Mouse (Mus musculus) CH12.LX (cell line): Measurements from ENCODE around the gene 1700001J03Rik.

Source experiments
- CTCF ChIP-seq, 2 experiments: IDR thresholded peaks in 1 of 2; conservative IDR thresholded peaks in 1 of 2; 2 replicates each; pipeline ENCODE4 v1.5.1; 2011 to 2012; ENCODE audit warnings: low read depth in 2 of 2, low read length in 2 of 2, improper control_type of control experiment in 1 of 2, inconsistent platforms in 1 of 2, mild to moderate bottlenecking in 1 of 2, moderate library complexity in 1 of 2
- IRF4 ChIP-seq: IDR thresholded peaks from 2 replicates; pipeline ENCODE4 v1.6.1; 2014; ENCODE audit warnings: low read depth, mild to moderate bottlenecking, inconsistent platforms, low read length, improper control_type of control experiment
- USF1 ChIP-seq: IDR thresholded peaks from 2 replicates; pipeline ENCODE4 v1.6.1; 2014; ENCODE audit warnings: low read depth, mild to moderate bottlenecking, inconsistent platforms, low read length, improper control_type of control experiment

GRCm38 (mm10) chr5:146227496-146227895 lies 42.4 kb upstream of the 1700001J03Rik start:
- no peak for TF ChIP-seq IRF4
- TF ChIP-seq CTCF (conservative IDR thresholded peaks at IDR 0.05 in 1 of 2, IDR thresholded peaks at IDR 0.05 in 1 of 2; ENCODE audit: low read depth in 2 of 2, low read length in 2 of 2): no peak
- TF ChIP-seq USF1: no peak
